Mouse (Mus musculus): ENCODE data around the gene St6galnac5. TPM values are rescaled to one million over a fixed set of nuclear protein-coding genes. Genes with fewer than 3 reads are reported as not detected.

St6galnac5 gene
- polyA plus RNA-seq, 1 experiment from 2014 or later = 0.96 TPM

DNA sequence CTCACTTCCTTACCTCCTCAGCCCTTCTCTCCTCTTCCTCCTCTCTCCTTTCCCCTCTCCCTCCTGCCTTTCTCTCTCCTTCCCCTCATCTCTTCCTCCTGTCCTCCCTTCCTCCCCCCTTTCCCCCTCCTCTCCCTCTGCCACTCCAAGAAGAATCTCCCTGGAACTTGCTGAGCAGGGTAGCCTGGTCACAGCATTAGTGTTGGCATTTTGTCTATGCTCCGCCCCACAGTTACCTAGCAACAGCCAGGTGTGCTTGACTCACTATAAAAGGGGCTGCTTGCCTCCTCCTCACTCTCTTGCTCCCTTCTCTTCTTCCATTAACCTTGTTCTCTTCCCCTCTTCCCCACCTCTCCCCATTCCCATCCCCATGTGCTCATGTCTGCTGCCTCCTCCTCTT, 120.1 kb downstream of the St6galnac5 start:
- H3K4me1 ChIP-seq (ENCODE audit: control insufficient read depth, insufficient read depth, low read length) = no peaks in the 10 kb centered on the region
- H3K4me2 ChIP-seq (ENCODE audit: low read depth, severe bottlenecking) = no peak overlapping the region
- H3K9ac ChIP-seq (ENCODE audit: low read length) = no peak overlapping the region
- H3K27ac ChIP-seq (replicated peaks; ENCODE audit: low read depth, low read length) = no peak overlapping the region
- no peaks in the 10 kb centered on the region for H3K36me3 ChIP-seq (ENCODE audit: control insufficient read depth, insufficient read depth, low read length)
- WGBS = 83% methylated on average over 1 of the region's 1 CpGs
- H3K27me3 ChIP-seq (ENCODE audit: control insufficient read depth, insufficient read depth, low read length) = no peaks in the 10 kb centered on the region
- no peak for DNase-seq (ENCODE audit: low spot score)
- ATAC-seq (ENCODE audit: insufficient number of reproducible peaks, low FRiP score, low TSS enrichment, low read depth) = no peak
- H3K9me3 ChIP-seq (ENCODE audit: control insufficient read depth, low read length) = no peaks in the 10 kb centered on the region; the same call in 1 of the 2 replicates
- H3K4me3 ChIP-seq (ENCODE audit: low read depth, low read length) = no peak overlapping the region

DNA sequence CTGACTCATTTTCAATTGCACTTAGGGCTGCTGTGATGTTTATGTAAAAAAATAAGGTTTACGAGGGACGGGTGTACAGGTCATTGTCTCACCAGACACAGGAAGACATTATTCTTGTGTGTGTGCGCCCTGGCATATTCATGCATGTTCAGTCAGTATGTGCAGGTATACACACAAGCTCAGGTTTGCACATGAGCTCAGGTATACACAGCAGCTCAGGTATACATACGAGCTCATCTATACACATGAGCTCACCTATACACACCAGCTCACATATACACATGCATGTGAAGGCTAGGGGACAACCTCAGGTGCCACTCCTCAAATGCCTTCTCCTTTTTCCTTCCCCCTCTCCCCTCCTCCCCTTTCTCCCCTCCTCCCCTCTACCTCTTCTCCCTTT, 120.6 kb downstream of the St6galnac5 start:
- ATAC-seq (ENCODE audit: insufficient number of reproducible peaks, low FRiP score, low TSS enrichment, low read depth) (no peak), DNase-seq (ENCODE audit: low spot score) (no peak)
- Histone ChIP-seq H3K9me3 (ENCODE audit: control insufficient read depth, low read length) (no peaks in the 10 kb centered on the region; the same call in 1 of the 2 replicates), H3K4me2 (ENCODE audit: low read depth, severe bottlenecking) (no peak overlapping the region), H3K27ac (replicated peaks; ENCODE audit: low read depth, low read length) (no peak overlapping the region), H3K4me3 (ENCODE audit: low read depth, low read length) (no peak overlapping the region), H3K27me3 (ENCODE audit: control insufficient read depth, insufficient read depth, low read length) (no peaks in the 10 kb centered on the region), H3K4me1 (ENCODE audit: control insufficient read depth, insufficient read depth, low read length) (no peaks in the 10 kb centered on the region), H3K9ac (ENCODE audit: low read length) (no peak overlapping the region), H3K36me3 (ENCODE audit: control insufficient read depth, insufficient read depth, low read length) (no peaks in the 10 kb centered on the region)
- 83% methylated on average over 4 of the region's 4 CpGs for WGBS

- Histone ChIP-seq H3K27ac (replicated peaks; ENCODE audit: low read depth, low read length) (no peak overlapping the region), H3K9ac (ENCODE audit: low read length) (no peak overlapping the region), H3K4me2 (ENCODE audit: low read depth, severe bottlenecking) (no peak overlapping the region), H3K36me3 (ENCODE audit: control insufficient read depth, insufficient read depth, low read length) (no peaks in the 10 kb centered on the region), H3K27me3 (ENCODE audit: control insufficient read depth, insufficient read depth, low read length) (no peaks in the 10 kb centered on the region), H3K4me3 (ENCODE audit: low read depth, low read length) (no peak overlapping the region), H3K9me3 (ENCODE audit: control insufficient read depth, low read length) (no peaks in the 10 kb centered on the region), H3K4me1 (ENCODE audit: control insufficient read depth, insufficient read depth, low read length) (no peaks in the 10 kb centered on the region)
- DNase-seq (ENCODE audit: low spot score) (no peak), ATAC-seq (ENCODE audit: insufficient number of reproducible peaks, low FRiP score, low TSS enrichment, low read depth) (no peak)
- WGBS = 58% methylated on average over 10 of the region's 10 CpGs
Measured at GRCm38 (mm10) chr3:152856095-152856494, 126.0 kb downstream of the St6galnac5 start.

DNA sequence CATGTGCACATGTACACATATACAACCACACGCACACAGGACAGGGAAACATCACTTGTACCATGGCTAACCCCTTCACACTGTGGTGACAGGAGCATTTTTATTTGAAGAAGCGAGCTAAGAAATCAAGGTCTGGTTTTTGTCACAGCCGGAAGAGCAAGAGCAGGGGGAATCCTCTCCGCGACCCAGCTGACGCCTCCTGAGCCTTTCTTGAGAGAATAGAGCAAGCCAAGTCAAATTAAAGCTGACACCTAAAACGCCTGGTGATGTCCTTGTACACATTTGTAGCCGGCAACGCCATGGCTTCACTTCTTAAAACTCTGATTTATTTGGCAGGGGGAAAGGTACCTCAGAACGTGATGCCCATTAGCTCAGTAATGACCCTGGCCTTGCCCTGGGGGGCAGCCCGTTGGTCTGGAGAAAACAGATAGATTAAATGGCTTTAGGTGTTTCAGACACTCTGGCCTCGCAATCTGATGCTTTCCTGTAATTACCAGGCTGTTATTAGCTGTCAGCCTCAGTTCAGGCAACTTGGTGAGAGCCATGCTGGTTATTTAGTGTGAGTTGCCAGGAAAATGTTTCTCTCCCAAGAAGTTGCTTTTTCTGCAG, 126.9 kb downstream of the St6galnac5 start:
- Histone ChIP-seq H3K27ac (replicated peaks; ENCODE audit: low read depth, low read length) (no peak overlapping the region), H3K9me3 (ENCODE audit: control insufficient read depth, low read length) (no peaks in the 10 kb centered on the region), H3K4me3 (ENCODE audit: low read depth, low read length) (no peak overlapping the region), H3K27me3 (ENCODE audit: control insufficient read depth, insufficient read depth, low read length) (no peaks in the 10 kb centered on the region), H3K9ac (ENCODE audit: low read length) (no peak overlapping the region), H3K36me3 (ENCODE audit: control insufficient read depth, insufficient read depth, low read length) (no peaks in the 10 kb centered on the region), H3K4me1 (ENCODE audit: control insufficient read depth, insufficient read depth, low read length) (no peaks in the 10 kb centered on the region), H3K4me2 (ENCODE audit: low read depth, severe bottlenecking) (no peak overlapping the region)
- WGBS = 17% methylated on average over 12 of the region's 12 CpGs
- DNase-seq (ENCODE audit: low spot score) (no peak), ATAC-seq (ENCODE audit: insufficient number of reproducible peaks, low FRiP score, low TSS enrichment, low read depth) (no peak)

DNA sequence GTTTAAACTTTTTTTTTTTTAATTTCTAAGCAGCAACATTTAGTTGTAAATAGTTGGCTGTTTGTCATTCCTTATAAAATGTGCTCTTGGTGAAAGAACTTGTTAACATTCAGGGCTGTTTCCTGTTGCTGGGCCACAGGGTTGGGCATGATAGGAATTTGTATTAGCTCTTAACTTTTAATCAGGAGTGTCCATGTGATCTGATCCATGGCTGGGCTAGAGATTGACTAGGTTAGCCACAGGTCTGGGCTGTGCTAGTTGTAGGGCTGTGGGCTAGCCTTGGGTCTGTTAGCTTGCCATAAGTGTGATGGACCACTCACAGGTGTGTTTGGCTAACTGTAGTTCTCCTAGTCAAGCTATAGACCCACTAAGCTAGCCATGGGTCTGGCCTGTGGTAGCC, 138.1 kb downstream of the St6galnac5 start:
- Histone ChIP-seq H3K9ac (ENCODE audit: low read length) (no peak overlapping the region), H3K4me2 (ENCODE audit: low read depth, severe bottlenecking) (no peak overlapping the region), H3K27ac (replicated peaks; ENCODE audit: low read depth, low read length) (no peak overlapping the region), H3K27me3 (ENCODE audit: control insufficient read depth, insufficient read depth, low read length) (no peaks in the 10 kb centered on the region), H3K4me1 (ENCODE audit: control insufficient read depth, insufficient read depth, low read length) (no peaks in the 10 kb centered on the region), H3K36me3 (ENCODE audit: control insufficient read depth, insufficient read depth, low read length) (no peaks in the 10 kb centered on the region), H3K9me3 (ENCODE audit: control insufficient read depth, low read length) (no peaks in the 10 kb centered on the region), H3K4me3 (ENCODE audit: low read depth, low read length) (no peak overlapping the region)
- DNase-seq (ENCODE audit: low spot score) (no peak), ATAC-seq (ENCODE audit: insufficient number of reproducible peaks, low FRiP score, low TSS enrichment, low read depth) (no peak)

DNA sequence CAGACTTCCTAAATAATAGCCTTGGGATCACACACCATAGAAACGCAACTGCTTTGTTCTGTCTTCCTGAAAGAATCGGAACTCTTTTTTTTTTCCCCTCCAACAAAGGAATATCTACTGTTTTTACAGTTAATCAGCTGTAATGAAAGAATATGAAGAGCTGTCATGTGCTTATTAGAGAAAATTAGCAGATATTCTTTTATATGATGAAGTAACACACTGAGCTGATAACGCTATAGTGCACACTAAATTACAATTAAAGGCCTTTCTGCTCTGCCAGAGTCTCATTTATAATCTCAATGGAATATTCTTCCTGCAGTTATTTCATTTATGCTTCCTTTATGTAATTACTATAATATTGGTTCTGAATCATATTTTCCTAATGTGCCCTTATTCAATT, 139.4 kb downstream of the St6galnac5 start:
- Histone ChIP-seq H3K4me2 (ENCODE audit: low read depth, severe bottlenecking) (no peak overlapping the region), H3K27me3 (ENCODE audit: control insufficient read depth, insufficient read depth, low read length) (no peaks in the 10 kb centered on the region), H3K27ac (replicated peaks; ENCODE audit: low read depth, low read length) (no peak overlapping the region), H3K36me3 (ENCODE audit: control insufficient read depth, insufficient read depth, low read length) (no peaks in the 10 kb centered on the region), H3K9ac (ENCODE audit: low read length) (no peak overlapping the region), H3K4me1 (ENCODE audit: control insufficient read depth, insufficient read depth, low read length) (no peaks in the 10 kb centered on the region), H3K4me3 (ENCODE audit: low read depth, low read length) (no peak overlapping the region), H3K9me3 (ENCODE audit: control insufficient read depth, low read length) (no peaks in the 10 kb centered on the region)
- 92% methylated on average over 3 of the region's 3 CpGs for WGBS
- no peak for DNase-seq (ENCODE audit: low spot score)
- no peak for ATAC-seq (ENCODE audit: insufficient number of reproducible peaks, low FRiP score, low TSS enrichment, low read depth)

DNA sequence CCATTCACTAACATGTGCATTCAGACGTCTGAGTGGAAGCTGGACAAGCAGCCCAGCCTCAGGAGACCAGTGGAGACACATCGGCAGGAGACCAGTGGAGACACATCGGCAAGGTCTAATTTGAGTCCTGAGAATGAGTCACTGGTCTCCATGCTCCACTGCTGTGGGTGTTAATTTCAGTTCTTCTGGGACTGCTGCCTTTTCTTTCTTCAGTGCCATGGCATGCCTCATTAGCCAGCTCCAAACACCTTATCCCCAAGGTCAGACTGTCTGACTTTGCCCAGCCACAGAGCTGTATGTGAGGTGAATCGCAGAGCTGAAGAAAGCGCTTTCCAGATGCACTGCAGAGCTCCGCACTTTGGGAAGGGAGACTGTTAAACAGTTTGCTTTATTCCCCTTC, 140.8 kb downstream of the St6galnac5 start:
- H3K27ac ChIP-seq (replicated peaks; ENCODE audit: low read depth, low read length) = no peak overlapping the region
- no peak for ATAC-seq (ENCODE audit: insufficient number of reproducible peaks, low FRiP score, low TSS enrichment, low read depth)
- no peak overlapping the region for H3K9ac ChIP-seq (ENCODE audit: low read length)
- 89% methylated on average over 6 of the region's 6 CpGs for WGBS
- no peak overlapping the region for H3K4me3 ChIP-seq (ENCODE audit: low read depth, low read length)
- no peak for DNase-seq (ENCODE audit: low spot score)
- H3K4me1 ChIP-seq (ENCODE audit: control insufficient read depth, insufficient read depth, low read length) = no peaks in the 10 kb centered on the region
- H3K9me3 ChIP-seq (ENCODE audit: control insufficient read depth, low read length) = no peaks in the 10 kb centered on the region
- no peaks in the 10 kb centered on the region for H3K27me3 ChIP-seq (ENCODE audit: control insufficient read depth, insufficient read depth, low read length)
- no peaks in the 10 kb centered on the region for H3K36me3 ChIP-seq (ENCODE audit: control insufficient read depth, insufficient read depth, low read length)
- H3K4me2 ChIP-seq (ENCODE audit: low read depth, severe bottlenecking) = no peak overlapping the region

- no peaks in the 10 kb centered on the region for H3K9me3 ChIP-seq (ENCODE audit: control insufficient read depth, low read length)
- H3K4me1 ChIP-seq (ENCODE audit: control insufficient read depth, insufficient read depth, low read length) = no peaks in the 10 kb centered on the region
- no peak for ATAC-seq (ENCODE audit: insufficient number of reproducible peaks, low FRiP score, low TSS enrichment, low read depth)
- H3K27me3 ChIP-seq (ENCODE audit: control insufficient read depth, insufficient read depth, low read length) = no peaks in the 10 kb centered on the region
- H3K27ac ChIP-seq (replicated peaks; ENCODE audit: low read depth, low read length) = no peak overlapping the region
- no peak overlapping the region for H3K4me3 ChIP-seq (ENCODE audit: low read depth, low read length)
- no peaks in the 10 kb centered on the region for H3K36me3 ChIP-seq (ENCODE audit: control insufficient read depth, insufficient read depth, low read length)
- no peak for DNase-seq (ENCODE audit: low spot score)
- H3K9ac ChIP-seq (ENCODE audit: low read length) = no peak overlapping the region
- WGBS = 84% methylated on average over 1 of the region's 1 CpGs
- H3K4me2 ChIP-seq (ENCODE audit: low read depth, severe bottlenecking) = no peak overlapping the region
Measured at GRCm38 (mm10) chr3:152837938-152838337, 144.1 kb downstream of the St6galnac5 start.

DNA sequence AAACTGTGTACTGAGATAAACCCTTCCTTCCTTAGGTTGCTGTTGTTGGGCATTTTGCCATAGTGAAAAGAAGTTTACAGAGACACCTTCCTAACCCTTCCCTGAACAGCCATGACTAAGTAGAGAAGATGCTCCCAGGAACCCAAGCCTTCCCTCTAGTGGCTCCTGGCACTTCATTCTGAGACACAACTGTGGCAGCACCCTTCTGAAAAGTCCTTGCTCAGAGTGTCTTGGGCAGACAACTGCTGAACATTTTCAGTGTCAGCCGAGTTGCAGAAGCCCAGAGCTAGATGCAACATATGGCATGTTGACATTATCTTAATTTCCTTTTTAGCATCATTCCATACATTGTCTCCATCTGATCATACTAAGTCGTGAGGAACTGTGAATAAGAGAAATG, 144.6 kb downstream of the St6galnac5 start:
- DNase-seq (ENCODE audit: low spot score) (no peak), ATAC-seq (ENCODE audit: insufficient number of reproducible peaks, low FRiP score, low TSS enrichment, low read depth) (no peak)
- 76% methylated on average over 2 of the region's 2 CpGs for WGBS
- Histone ChIP-seq H3K4me1 (ENCODE audit: control insufficient read depth, insufficient read depth, low read length) (no peaks in the 10 kb centered on the region), H3K9me3 (ENCODE audit: control insufficient read depth, low read length) (no peaks in the 10 kb centered on the region), H3K4me3 (ENCODE audit: low read depth, low read length) (no peak overlapping the region), H3K4me2 (ENCODE audit: low read depth, severe bottlenecking) (no peak overlapping the region), H3K9ac (ENCODE audit: low read length) (no peak overlapping the region), H3K36me3 (ENCODE audit: control insufficient read depth, insufficient read depth, low read length) (no peaks in the 10 kb centered on the region), H3K27ac (replicated peaks; ENCODE audit: low read depth, low read length) (no peak overlapping the region), H3K27me3 (ENCODE audit: control insufficient read depth, insufficient read depth, low read length) (no peaks in the 10 kb centered on the region)

All from limb, embryonic 11.5 days (tissue).